Mouse (Mus musculus) T-helper 2 cell (primary cell): Measurements from ENCODE around the gene Mitd1.

Source experiments
- in situ Hi-C: fragments of 300-600 bp; cut with MboI, MseI; formaldehyde crosslinking; loops from one replicate; pipeline ENCODE4 v1.15.1; 2025; ENCODE audit warnings: high pct_unique_total_duplicates

Gene Mitd1

DNA sequence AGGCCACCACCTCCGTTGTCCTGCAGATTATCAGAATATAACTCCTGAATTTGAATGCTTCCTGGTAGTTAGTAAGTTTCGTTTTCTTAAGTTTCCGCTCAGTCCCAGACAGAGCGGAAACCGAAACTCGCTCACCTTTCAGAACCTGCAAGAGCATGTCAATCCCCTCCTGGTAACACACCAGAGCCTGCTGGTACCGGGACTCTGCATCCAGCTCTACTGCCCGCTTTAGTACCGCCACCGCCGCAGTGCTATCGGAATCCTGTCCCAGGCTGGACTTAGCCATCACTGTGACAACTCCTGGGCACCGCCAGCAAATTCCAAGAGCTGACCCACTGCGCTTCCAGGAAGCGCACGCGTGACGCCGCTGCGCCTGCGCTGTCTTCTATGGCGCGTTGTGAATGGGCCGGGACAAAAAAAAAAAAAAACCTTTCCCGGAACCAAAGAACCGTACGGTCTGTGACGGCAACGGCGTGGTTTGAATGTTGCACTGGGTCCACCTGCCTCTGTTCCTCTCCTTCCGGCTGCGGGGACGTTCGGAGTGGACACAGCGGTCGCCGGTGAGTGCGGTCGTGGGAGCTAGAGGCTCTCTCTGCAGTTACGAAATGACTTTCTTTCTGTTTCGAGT is at the start of gene Mitd1, which contains the start of gene Mrpl30:
Gene Mitd1, minus strand, starts transcription at position 387 of the 628 bp plus-strand sequence.
Gene Mrpl30, plus strand, starts transcription at position 453 of the 628 bp plus-strand sequence.
- in situ Hi-C loops, result no loop called here

- in situ Hi-C loops, result no loop called here
Observed at GRCm38 (mm10) chr1:37931806-37932205, 41.6 kb upstream of the Mitd1 start.

GRCm38 (mm10) chr1:37925971-37926370 is 35.8 kb upstream of the Mitd1 start:
- in situ Hi-C loops, result no loop called here

GRCm38 (mm10) chr1:37922536-37922935 is 32.3 kb upstream of the Mitd1 start:
- in situ Hi-C loops, result no loop called here

DNA sequence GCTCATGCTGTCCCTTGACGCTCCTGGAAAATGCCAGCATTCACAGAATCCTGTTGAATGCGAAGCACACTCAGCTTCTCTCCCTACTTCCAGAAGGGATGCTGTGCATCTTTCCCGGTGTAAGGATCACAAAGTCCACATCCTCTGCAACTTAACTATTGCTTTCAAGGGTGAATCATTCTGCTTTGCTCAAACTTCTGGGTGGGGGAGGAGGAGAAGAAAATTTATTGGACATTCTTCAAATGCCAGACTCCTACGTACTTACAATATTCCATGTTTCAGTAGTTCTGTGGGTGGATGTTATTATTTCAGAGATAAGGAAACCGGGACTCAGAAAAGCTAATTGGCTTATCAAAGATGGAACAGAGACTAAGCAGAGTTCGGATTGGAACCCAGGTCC is 27.9 kb upstream of the Mitd1 start:
- in situ Hi-C loops, result no loop called here

DNA sequence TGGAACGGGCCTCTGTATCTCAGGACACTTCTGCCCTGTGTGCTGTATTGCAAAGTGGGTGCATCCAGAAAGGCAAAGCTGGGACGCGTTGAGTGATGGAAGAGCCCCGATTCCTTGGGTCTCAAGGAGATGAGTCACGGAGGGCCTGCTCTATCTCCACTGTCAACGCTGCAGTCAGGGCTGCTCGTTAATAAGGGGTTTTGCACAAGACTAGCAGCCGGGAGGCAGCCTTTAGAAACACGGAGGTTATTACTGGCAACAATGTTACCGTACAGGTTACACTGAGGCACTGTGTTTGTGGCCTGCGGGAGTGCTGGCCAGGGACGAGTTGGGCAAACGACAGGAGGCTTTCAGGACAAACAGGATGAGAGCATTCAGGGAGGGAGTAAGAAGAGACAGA is 27.5 kb upstream of the Mitd1 start:
- in situ Hi-C loops, result no loop called here

DNA sequence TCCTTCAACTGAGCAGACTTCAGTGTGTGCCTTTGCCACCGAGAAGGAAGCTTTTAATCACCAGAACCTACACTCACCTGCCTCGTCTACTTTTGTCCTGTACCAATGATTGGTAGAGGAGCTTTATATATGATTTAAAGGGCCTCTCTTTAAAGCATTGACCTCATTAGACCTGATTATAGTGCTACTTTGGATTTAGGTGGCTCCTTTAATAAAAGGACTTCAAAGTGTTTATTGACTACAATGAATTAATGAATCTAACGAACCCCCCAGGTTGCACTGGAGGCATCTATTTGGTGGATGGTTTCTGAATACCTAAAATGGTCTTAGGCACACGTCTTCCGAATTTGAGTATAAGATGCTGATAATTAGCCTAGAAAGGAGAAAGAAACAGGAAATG is 26.2 kb upstream of the Mitd1 start, which contains the start of gene Lyg2:
Gene Lyg2, minus strand, starts transcription at position 101 of the 400 bp plus-strand sequence.
- in situ Hi-C loops, result no loop called here

DNA sequence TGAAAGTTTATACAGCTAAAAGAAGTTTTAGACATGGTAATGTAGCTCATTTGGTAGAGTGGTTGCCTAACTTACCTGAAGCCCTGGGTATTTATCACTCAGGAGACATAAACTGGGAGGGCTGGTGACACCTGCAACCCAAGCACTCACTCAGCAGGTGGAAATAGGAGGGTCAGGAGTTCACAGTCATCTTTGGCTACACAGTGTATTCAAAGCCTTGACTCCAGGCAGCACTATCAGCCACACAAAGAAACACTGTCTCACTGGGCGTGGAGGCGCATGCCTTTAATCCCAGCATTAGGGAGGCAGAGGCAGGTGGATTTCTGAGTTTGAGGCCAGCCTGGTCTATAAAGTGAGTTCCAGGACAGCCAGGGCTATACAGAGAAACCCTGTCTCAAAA is 22.5 kb upstream of the Mitd1 start:
- in situ Hi-C loops, result no loop called here

- in situ Hi-C loops, result no loop called here
Observed at GRCm38 (mm10) chr1:37903178-37903577, 13.0 kb upstream of the Mitd1 start.

DNA sequence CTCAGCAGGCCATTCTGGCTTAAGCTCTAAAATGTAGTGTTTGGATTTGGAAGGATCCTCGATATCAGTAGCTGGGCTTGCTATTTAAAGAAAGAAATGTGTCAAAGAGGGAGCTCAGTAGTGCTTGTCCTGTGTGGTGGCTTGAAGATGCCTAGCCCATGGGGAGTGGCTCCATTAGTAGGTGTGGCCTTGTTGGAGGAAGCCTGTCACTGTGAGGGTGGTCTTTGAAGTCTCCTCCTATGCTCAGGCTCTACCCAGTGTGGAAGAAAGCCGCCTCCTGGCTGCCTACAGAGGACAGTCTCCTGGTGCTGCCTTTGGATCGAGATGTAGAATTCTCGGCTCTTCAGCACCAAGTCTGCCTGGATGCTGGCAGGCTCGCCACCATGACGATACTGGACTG is 10.1 kb upstream of the Mitd1 start:
- in situ Hi-C loops, result no loop called here

- in situ Hi-C loops, result no loop called here
Observed at GRCm38 (mm10) chr1:37899816-37900215, 9.6 kb upstream of the Mitd1 start.

GRCm38 (mm10) chr1:37894606-37895005 is 4.4 kb upstream of the Mitd1 start:
- in situ Hi-C loops, result no loop called here

GRCm38 (mm10) chr1:37891400-37891799 is 1.2 kb upstream of the Mitd1 start:
- in situ Hi-C loops, result no loop called here

DNA sequence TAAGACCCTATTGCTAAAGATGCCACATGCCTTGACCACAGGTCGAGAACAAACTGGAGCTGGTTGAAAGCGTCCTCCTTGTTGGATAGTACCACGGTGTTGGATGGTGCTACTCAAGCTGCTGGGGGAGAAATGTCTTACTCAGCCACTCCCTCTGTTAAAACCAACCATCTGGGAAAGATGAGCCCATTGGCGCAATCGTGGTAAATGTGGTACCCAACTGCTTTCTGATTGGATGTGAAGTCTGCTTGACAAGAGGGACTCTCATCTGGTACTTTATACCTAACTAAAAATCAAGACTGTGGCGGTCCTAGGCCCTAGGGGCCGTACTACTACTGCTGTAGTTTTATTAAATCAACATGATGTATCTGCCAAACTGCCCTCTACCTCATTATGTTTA is 1.0 kb downstream of the Mitd1 start:
- in situ Hi-C loops, result no loop called here

DNA sequence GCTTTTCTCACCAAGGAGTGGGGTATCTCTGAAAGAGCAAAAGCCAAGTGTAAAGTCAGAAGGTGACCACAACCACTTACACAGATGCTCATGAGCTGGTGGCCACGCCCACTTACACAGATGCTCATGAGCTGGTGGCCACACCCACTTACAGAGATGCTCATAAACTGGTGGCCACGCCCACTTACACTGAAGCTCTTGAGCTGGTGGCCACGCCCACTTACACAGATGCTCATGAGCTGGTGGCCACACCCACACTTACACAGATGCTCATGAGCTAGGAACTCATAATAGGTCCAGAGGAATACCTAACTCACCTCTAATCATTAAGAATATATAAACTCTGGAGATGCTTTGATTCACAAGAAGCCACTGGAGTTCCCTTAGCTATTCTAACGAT is 5.8 kb downstream of the Mitd1 start:
- in situ Hi-C loops, result no loop called here

DNA sequence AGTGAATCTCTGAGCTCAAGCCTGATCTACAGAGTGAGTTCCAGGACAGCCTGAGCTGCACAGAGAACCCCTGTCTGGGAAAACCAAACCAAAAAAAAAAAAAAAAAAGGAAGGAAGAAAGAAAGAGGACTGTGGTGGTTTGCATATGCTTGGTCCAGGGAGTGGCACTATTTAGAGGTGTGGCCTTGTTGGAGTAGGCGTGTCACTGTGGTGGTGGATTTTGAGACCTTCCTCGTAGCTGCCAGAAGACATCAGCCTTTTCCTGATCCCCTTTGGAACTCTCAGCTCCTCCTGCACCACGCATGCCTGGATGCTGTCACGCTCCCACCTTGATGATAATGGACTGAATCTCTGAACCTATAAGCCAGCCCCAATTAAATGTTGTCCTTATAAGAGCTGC is 6.8 kb downstream of the Mitd1 start:
- in situ Hi-C loops, result no loop called here

GRCm38 (mm10) chr1:37877736-37878460 is 12.3 kb downstream of the Mitd1 start:
- in situ Hi-C loops, result loop anchor here (10.0 kb wide), 1 partner anchor 117 kb away; the partner anchor contains the start of genes Eif5b and Txndc9

DNA sequence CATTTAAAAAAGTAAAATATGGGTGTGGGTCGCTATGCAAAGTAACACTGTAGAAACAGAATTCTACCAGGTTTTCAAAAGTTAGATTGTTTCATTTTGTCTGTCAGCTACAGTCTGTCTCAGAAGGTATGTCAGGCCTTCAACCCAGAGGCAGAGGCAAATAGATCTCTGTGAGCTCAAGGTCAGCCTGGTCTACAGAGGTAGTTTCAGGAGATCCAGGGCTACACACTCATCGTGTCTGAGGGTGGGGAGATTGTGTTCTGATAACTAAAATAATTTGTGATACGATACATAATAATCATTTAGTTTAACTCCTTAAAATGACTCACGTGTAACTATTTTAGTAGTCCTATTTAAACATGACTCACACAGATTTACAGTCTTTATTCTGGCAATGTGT is 17.1 kb downstream of the Mitd1 start:
- in situ Hi-C loops, result loop anchor here (10.0 kb wide), 1 partner anchor 122 kb away; the partner anchor contains the start of genes Eif5b and Txndc9

GRCm38 (mm10) chr1:37872131-37873067 is 17.8 kb downstream of the Mitd1 start:
- in situ Hi-C loops, result loop anchor here (10.0 kb wide), 1 partner anchor 122 kb away; the partner anchor contains the start of genes Eif5b and Txndc9

- in situ Hi-C loops, result loop anchor here (10.0 kb wide), 1 partner anchor 123 kb away; the partner anchor contains the start of genes Eif5b and Txndc9
Observed at GRCm38 (mm10) chr1:37871704-37872103, 18.5 kb downstream of the Mitd1 start, which contains the start of gene Lipt1. Gene Lipt1, plus strand, starts transcription at chr1:37871738.

GRCm38 (mm10) chr1:37869362-37869761 is 20.8 kb downstream of the Mitd1 start:
- in situ Hi-C loops, result loop anchor here (5.0 kb wide), 1 partner anchor 442 kb away; no protein-coding TSS in a partner anchor
